Mouse (Mus musculus): ENCODE measurements around the gene Smarcc2. TPM values are rescaled to one million over a fixed set of nuclear protein-coding genes. Genes with fewer than 3 reads are reported as not detected.

The Smarcc2 gene
- total RNA-seq, 2 experiments from 2014 or later, result 39.2 to 46.4 TPM

- no peak for DNase-seq
- intact Hi-C loops (cut with DNase I), result no loop called here
These were observed 79.4 kb downstream of the Smarcc2 start for GRCm38 (mm10) chr10:128538340-128538870.

Small RNA genes within 50 kb of the gene (microRNA-seq; reads per million reads assigned to microRNA genes)
- 0 reads per million in 2 experiments for gene Mir6916
- gene Mir8105, result 0 to 0.72 reads per million in 2 experiments

Other genes with a start within 250 kb of the Smarcc2 start
- 10 to 100 TPM; 31.8 to 32.3 TPM for gene Spryd4, start 247.4 kb upstream of the Smarcc2 start, total RNA-seq (2021)
- not detected for gene Mip, start 233.4 kb upstream of the Smarcc2 start, total RNA-seq (2021)
- 1 to 10 TPM; 1.7 to 2.2 TPM for gene Timeless, start 227.2 kb upstream of the Smarcc2 start, total RNA-seq (2021)
- gene Apon, start 205.2 kb upstream of the Smarcc2 start, total RNA-seq (2021), result not detected
- not detected for gene Apof, start 190.6 kb upstream of the Smarcc2 start, total RNA-seq (2021)
- gene Stat2, start 188.7 kb upstream of the Smarcc2 start, total RNA-seq (2021), result 1 to 10 TPM; 3.2 to 3.9 TPM
- not detected for gene Il23a, start 160.5 kb upstream of the Smarcc2 start, total RNA-seq (2021)
- gene Pan2, start 155.9 kb upstream of the Smarcc2 start, total RNA-seq (2021), result 1 to 10 TPM; 4.4 to 5.6 TPM
- 10 to 100 TPM; 41.6 to 45.4 TPM for gene Cnpy2, start 136.8 kb upstream of the Smarcc2 start, total RNA-seq (2021)
- 100 to 1,000 TPM; 586 to 610 TPM for gene Cs, start 121.5 kb upstream of the Smarcc2 start, total RNA-seq (2021)
- 100 to 1,000 TPM; 433 to 434 TPM for gene Coq10a, start 90.3 kb upstream of the Smarcc2 start, total RNA-seq (2021)
- gene Ankrd52, start 82.1 kb upstream of the Smarcc2 start, total RNA-seq (2021), result 10 to 100 TPM; 50.5 to 55.7 TPM
- gene Slc39a5, start 58.0 kb upstream of the Smarcc2 start, total RNA-seq (2021), result not detected
- 10 to 100 TPM; 48.1 to 50.4 TPM for gene Nabp2, start 47.8 kb upstream of the Smarcc2 start, total RNA-seq (2021)
- gene Rnf41, start 47.6 kb upstream of the Smarcc2 start, total RNA-seq (2021), result 10 to 100 TPM; 10.4 to 10.5 TPM
- 100 to 1,000 TPM; 155 to 171 TPM for gene Myl6, start 34.9 kb downstream of the Smarcc2 start, total RNA-seq (2021)
- gene Myl6b, start 39.4 kb downstream of the Smarcc2 start, total RNA-seq (2021), result 10 to 100 TPM in 1 of 2 experiments, 1 to 10 TPM in 1; 5.6 to 21.4 TPM
- 10 to 100 TPM; 12.8 to 13.0 TPM for gene Esyt1, start 66.6 kb downstream of the Smarcc2 start, total RNA-seq (2021)
- gene Zc3h10, start 88.5 kb downstream of the Smarcc2 start, total RNA-seq (2021), result 1 to 10 TPM; 3.7 to 5.3 TPM
- 100 to 1,000 TPM; 857 to 980 TPM for gene Rpl41, start 90.1 kb downstream of the Smarcc2 start, total RNA-seq (2021)
- gene Pa2g4, start 106.7 kb downstream of the Smarcc2 start, total RNA-seq (2021), result 10 to 100 TPM; 32.8 to 39.0 TPM
- gene Erbb3, start 130.4 kb downstream of the Smarcc2 start, total RNA-seq (2021), result 1 to 10 TPM; 2.1 to 4.6 TPM
- 100 to 1,000 TPM; 289 to 338 TPM for gene Rps26, start 167.5 kb downstream of the Smarcc2 start, total RNA-seq (2021)
- under 1 TPM; 0.26 to 0.69 TPM for gene Ikzf4, start 186.7 kb downstream of the Smarcc2 start, total RNA-seq (2021)
- 10 to 100 TPM; 19.4 to 20.3 TPM for gene Suox, start 214.8 kb downstream of the Smarcc2 start, total RNA-seq (2021)
- gene Rab5b, start 237.0 kb downstream of the Smarcc2 start, total RNA-seq (2021), result 10 to 100 TPM; 80.4 to 90.1 TPM
- gene Pmel, start 244.9 kb downstream of the Smarcc2 start, total RNA-seq (2021), result under 1 TPM in 1 of 2 experiments, not detected in 1; 0.22 TPM
- gene Cdk2, start 245.8 kb downstream of the Smarcc2 start, total RNA-seq (2021), result 1 to 10 TPM; 4.6 to 5.5 TPM

Measured in gastrocnemius, postnatal 36 days (tissue).